Mouse (Mus musculus) layer of hippocampus, postnatal 25 days (tissue): ENCODE results near the gene Myo1d. TPM values are rescaled to one million over a fixed set of nuclear protein-coding genes. Genes with fewer than 3 reads are reported as not detected.

Source experiments
- DNase-seq, 2 experiments: peaks; one replicate each; pipeline ENCODE4 v3.0.0; 2022; ENCODE audit warnings: mixed read lengths in 2 of 2, low spot score in 1 of 2; ENCODE audit errors: extremely low spot score in 1 of 2
- total RNA-seq, 2 experiments: library from RNA; stranded (reverse); gene quantifications; 2 replicates each; pipeline ENCODE4 v1.2.3; 2021

Myo1d gene
- total RNA-seq, 2 experiments from 2014 or later, result 6.6 to 6.8 TPM

- no peak for DNase-seq
Measured at GRCm38 (mm10) chr11:80734771-80735170, 45.1 kb downstream of the Myo1d start.

DNA sequence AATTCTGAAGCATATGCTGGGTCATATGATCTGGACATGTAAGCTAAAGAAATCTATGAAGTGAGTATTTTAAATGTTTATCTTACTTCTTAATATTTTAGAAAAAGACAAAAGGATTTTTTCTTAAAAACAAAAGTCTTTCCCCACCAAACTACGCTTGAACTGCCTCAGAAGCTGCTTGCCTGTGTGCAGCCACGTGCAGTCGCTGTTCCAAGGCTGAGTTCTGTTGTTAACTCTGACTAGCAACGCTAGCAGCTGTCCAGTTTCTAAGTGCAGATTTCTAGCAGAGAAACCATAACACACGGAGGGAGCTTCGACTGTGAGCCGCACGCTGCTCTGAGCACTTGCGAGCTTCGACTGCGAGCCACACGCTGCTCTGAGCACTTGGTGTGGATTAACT lies 55.1 kb downstream of the Myo1d start:
- no peak for DNase-seq

- no peak for DNase-seq
Measured at GRCm38 (mm10) chr11:80723406-80724047, 56.3 kb downstream of the Myo1d start.

GRCm38 (mm10) chr11:80719014-80719413 lies 60.8 kb downstream of the Myo1d start:
- no peak for DNase-seq

DNA sequence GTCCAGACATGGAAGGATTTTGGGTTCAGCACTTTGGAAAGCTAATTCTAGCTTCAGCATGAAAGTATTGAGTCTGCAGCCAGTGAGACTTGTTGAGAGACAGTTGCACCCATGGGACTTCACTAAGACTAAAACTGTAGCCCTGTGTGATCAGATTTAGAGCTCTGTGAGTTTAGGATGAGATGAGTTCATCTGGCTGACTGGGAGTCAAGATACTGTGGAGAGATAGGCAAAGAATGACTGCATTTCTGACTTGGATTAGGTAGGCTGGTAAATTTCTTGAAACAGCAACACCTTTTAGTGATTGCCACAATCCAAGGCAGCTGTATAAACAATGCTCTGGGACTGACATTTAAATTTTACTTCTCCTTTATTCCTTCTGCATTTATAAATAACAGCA lies 61.8 kb downstream of the Myo1d start:
- DNase-seq, result no peak

GRCm38 (mm10) chr11:80715115-80715514 lies 64.7 kb downstream of the Myo1d start:
- DNase-seq, result no peak

DNA sequence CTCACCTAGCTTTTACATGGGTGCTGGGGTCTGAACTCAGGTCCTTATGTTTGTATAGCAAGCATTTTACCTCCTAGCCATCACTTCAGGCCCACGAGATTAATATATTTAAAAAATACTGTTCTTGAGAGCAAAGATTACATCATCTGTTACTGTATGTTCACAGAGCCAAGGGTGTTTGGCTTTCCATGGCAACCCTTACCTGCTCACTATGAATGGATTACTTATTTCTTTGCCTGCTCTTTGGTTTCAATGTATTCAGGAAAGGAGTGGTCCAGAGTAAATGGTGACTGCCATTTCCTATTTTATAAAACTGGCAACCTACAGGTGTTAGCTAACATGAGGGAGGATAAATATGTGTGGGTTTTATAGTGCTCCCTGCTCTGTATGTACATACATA lies 66.1 kb downstream of the Myo1d start:
- DNase-seq, result no peak

- no peak for DNase-seq
Measured at GRCm38 (mm10) chr11:80712201-80712600, 67.6 kb downstream of the Myo1d start.

DNA sequence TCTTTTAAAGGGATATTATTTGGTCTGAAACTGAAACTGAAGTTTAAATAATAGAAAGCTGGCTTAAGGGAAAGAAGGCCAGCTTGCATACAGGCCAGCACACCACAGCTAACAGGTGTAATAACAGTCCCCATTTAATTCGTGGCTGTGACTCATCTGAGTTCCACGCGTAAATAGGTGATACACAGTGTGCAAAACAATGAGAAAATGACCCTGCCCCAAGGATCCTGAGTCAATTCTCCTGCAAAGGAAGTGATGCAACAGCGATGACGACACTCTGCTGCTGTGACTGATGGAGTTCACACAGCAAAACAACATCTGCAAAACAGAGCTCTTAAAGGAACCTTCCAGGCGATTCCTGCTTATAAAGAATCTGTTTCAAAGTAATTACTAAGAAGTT lies 68.5 kb downstream of the Myo1d start:
- DNase-seq, result no peak

GRCm38 (mm10) chr11:80700611-80701010 lies 79.2 kb downstream of the Myo1d start:
- no peak for DNase-seq

DNA sequence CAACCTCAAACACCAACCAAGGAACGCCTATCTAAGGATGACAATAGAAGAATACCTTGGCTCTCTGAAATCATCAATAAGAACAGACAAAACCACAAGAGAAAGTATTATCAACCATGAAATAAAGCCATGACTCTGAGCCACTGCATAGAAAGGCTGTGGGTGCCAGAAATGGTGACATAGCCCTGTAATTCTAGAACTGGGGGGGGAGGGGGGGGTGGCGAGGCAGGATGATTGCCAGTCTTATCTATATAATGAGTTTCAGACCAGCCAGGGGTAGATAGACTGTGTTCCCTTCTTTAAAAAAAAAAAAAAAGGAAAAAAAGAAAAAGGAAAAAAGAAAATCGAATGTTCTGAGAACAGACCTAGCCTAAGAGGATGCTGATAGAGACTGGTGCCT lies 81.1 kb downstream of the Myo1d start:
- DNase-seq, result no peak

DNA sequence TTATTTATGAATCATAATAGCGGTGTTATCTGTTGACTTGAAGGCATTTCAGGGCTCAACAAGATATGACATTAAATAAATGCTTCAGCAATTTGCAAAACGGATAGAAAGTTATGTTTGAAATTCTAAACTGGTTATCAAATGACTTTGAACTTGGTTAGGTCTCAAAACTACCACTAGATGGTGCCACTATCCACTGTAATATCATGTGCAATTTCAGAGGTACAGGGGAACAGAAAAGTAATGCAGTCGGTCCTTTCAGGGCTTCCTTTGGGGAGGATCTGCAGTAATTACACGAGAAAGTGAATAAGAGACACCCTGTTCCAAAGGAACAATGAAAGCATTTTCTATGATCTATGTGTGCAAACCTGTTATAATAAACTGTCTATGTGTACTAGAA lies 83.5 kb downstream of the Myo1d start:
- DNase-seq, result no peak

DNA sequence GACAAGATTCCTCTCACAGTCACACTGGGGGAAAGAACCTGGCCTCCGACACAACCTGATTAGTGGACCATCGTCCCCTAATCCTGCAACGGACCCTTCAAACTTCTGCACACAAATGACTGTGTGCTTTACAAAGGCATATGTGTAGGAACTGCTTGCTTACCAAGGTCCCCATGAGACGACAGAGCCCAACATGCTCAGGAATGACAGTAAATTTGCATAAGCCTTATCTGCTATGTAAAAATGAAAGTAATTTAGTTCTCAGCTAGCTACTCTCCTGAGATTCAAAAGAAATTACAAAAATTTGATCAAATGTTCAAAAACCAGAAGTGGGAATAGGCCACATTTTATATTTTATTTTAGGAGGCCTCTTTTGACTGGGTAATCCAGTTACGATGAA lies 95.2 kb downstream of the Myo1d start:
- DNase-seq, result no peak

GRCm38 (mm10) chr11:80682745-80683144 lies 97.1 kb downstream of the Myo1d start:
- DNase-seq, result no peak

DNA sequence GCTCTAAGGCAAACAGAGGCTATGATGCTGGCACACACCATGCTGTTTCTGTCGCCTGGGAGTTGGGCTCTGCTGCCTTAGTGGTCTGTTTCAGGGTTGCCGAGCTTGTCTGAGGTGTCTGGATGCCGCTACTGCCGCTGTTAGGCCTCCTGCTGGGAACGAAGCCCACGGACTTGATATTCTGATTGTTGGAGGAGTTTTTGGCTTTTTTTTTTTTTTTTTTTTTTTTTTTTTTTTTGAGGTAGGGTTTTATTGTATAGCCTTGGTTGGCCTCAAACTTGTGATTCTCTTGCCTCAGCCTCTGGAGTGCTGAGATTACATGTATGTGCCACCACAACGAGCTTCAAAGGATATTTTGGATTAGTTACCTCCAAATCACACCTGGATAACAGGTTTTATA lies 106.8 kb downstream of the Myo1d start:
- DNase-seq, result no peak

GRCm38 (mm10) chr11:80670391-80670790 lies 109.4 kb downstream of the Myo1d start:
- peak in 1 of 2 experiments; percentile 12 for DNase-seq

DNA sequence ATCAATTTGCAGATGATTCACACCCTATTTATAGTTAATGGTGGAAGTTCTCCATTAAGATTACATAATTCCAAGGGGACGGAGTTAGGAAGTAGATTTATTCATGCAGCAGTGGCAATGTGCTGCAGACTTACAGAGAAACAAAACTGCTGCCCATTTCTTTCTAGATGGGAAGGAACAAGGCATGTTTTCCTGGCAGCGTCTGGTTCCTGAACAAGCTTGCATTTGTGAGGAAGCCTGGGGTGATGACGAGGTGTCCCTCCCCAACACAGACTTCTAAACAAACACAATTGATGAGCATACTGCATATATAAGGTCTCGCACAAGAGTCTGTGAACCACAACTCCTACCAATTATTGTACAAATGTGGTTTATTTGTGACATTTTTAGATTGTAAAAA lies 109.9 kb downstream of the Myo1d start:
- DNase-seq, result peak; percentile 17 to 20

DNA sequence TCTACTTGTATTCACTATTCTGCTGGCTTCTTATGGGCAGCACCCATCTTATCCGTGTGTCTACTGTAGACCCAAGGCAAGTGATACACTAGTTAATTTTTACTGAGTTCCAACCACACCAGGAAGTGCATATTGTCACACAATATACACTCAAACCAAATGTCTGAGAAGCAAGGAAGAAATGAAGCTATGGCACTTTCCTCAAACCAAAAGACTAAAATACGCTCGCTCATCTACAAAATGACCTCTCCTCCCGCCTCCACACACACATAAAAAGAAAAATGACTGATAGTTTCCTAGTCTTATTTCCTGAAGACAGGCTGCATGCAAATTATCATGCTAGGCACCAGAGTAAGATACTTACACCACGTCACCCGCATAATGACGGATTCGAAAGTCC lies 113.6 kb downstream of the Myo1d start:
- DNase-seq, result no peak

- DNase-seq, result no peak
Measured at GRCm38 (mm10) chr11:80664261-80664660, 115.6 kb downstream of the Myo1d start.

DNA sequence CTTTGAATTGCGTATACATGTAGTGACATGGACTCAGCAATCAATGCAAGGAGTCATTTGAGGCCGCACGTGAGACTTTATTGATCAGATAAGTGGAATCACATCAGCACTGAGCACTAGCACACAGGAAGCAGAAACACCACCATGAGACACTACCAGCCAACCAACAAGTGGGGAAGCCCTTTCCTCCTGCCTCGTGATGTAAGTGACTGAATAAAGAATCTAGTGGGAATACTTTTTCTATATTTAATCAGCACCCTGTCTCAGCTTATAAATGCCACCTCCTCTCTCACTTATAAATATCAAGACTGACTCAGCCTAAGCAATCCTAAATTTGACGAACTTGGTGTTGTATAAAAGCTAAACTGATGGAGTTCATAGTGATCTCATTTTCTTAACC lies 134.7 kb downstream of the Myo1d start:
- no peak for DNase-seq

DNA sequence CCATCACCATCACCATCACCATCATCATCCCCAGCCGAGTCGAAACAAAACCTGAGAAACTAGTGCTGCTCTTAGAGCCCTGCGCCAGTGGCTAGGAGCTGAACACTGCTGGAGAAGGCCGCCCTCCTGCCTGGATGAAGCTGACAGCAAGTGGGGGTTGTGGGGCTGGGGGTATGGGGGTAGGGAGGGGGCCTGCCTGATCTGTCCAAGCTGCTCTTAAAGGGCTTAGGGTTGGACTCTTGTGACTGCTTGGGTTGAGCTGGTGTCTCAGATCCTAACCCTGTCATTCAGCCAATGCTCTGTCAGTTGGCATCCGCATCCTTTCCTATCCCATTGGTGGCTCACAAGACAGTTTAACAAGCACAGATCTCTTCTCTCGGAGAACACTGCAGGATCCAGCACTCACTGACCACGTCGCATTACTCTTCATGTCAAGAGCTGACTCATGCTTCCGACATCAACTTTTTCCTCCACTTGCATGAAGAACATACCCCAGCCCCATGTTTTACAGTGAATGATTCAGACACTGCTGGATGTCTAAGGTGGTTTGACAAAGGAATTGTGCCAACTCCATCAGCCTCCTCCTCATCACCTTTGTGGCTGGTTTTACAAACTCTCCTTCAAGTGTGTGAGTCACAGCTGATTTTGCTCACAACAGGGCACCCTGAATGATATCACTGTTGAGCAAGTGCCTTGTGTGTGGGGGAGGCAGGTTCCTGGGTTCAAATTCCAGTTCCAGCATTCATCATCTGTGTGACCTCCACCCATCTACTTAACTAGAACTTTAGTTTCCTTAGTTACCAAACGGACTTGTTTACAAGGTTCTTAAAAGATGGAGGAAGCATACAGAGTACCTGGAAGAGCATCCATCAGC lies 150.6 kb downstream of the Myo1d start:
- DNase-seq, result no peak

- DNase-seq, result no peak
Measured at GRCm38 (mm10) chr11:80628581-80628980, 151.2 kb downstream of the Myo1d start.
